Mouse (Mus musculus) liver, embryonic 14.5 days (tissue): ENCODE measurements at regions not wholly inside any gene's neighbourhood (a gene's known extent, or its start where the extent isn't known, plus 50 kb on each side); places are given as distances from the start of the nearest gene placed in this dataset.

ENCODE experiments used
- ATAC-seq: fragments of 200-750 bp; cut with Nextera tagmentation; 2 replicates; pipeline ENCODE4 v1.8.0; 2017; ENCODE audit warnings: moderate number of reproducible peaks, mild to moderate bottlenecking, moderate library complexity; ENCODE audit not compliant: insufficient read depth
- DNase-seq, 3 experiments: peaks; one replicate each; pipeline ENCODE4 v3.0.0-alpha.2; 2012 to 2013; ENCODE audit warnings: low read depth in 3 of 3, low spot score in 3 of 3
- H3K27ac ChIP-seq: fragments of 300-500 bp; sonication (generic); 2 replicates; pipeline ENCODE4 v1.5.1; 2014; ENCODE audit warnings: moderate library complexity, mild to moderate bottlenecking, control low read depth, inconsistent platforms
- H3K27me3 ChIP-seq: fragments of 300-500 bp; sonication (generic); 2 replicates; pipeline ENCODE4 v1.6.1; 2014; ENCODE audit warnings: mild to moderate bottlenecking, low read length, moderate library complexity; ENCODE audit not compliant: control insufficient read depth, insufficient read depth
- H3K36me3 ChIP-seq: fragments of 300-500 bp; sonication (generic); replicated peaks from 2 replicates; pipeline ENCODE4 v1.6.1; 2014; ENCODE audit warnings: low read depth; ENCODE audit not compliant: control insufficient read depth, insufficient read depth
- H3K4me1 ChIP-seq, 2 experiments: fragments of 200-500 bp in 1 of 2; fragments of 300-500 bp in 1 of 2; sonication (generic) in 1 of 2; replicated peaks; 2 replicates each; pipeline ENCODE4 v1.6.1; 2012 to 2014; ENCODE audit warnings: antibody characterized with exemption in 1 of 2, inconsistent platforms in 1 of 2, low read length in 1 of 2; ENCODE audit not compliant: control insufficient read depth in 2 of 2, insufficient read depth in 2 of 2
- H3K4me2 ChIP-seq: fragments of 300-500 bp; sonication (generic); 2 replicates; pipeline ENCODE4 v1.6.1; 2014; ENCODE audit warnings: low read depth, mild to moderate bottlenecking, control low read depth, moderate library complexity
- H3K4me3 ChIP-seq, 2 experiments: fragments of 200-500 bp in 1 of 2; fragments of 300-500 bp in 1 of 2; sonication (generic) in 1 of 2; 2 replicates each; pipeline ENCODE4 v1.5.1; 2012 to 2014; ENCODE audit warnings: low read depth in 2 of 2, low read length in 2 of 2, mild to moderate bottlenecking in 2 of 2, control low read depth in 1 of 2, inconsistent platforms in 1 of 2, moderate library complexity in 1 of 2; ENCODE audit not compliant: insufficient read depth in 1 of 2
- H3K9ac ChIP-seq: fragments of 300-500 bp; sonication (generic); replicated peaks from 2 replicates; pipeline ENCODE4 v1.6.1; 2014; ENCODE audit warnings: mild to moderate bottlenecking, control low read depth, moderate library complexity
- H3K9me3 ChIP-seq: fragments of 300-500 bp; sonication (generic); 2 replicates; pipeline ENCODE4 v1.6.1; 2016; ENCODE audit warnings: low read length, mixed read lengths; ENCODE audit not compliant: control insufficient read depth
- CTCF ChIP-seq: IDR thresholded peaks from 2 replicates; pipeline ENCODE4 v1.5.1; 2016; ENCODE audit warnings: antibody characterized with exemption, low read depth, control low read depth
- EP300 ChIP-seq: IDR thresholded peaks from 2 replicates; pipeline ENCODE4 v1.6.1; 2016; ENCODE audit warnings: antibody characterized with exemption, low read depth
- WGBS: fragments of 180-500 bp; shearing (Covaris S2); extraction: QIAGEN DNeasy Blood & Tissue Kit; methylation state at CpG from one replicate; pipeline ENCODE4 v1.1.7; 2014; ENCODE audit not compliant: insufficient replicate concordance; 5-methylcytosine and 5-hydroxymethylcytosine counted together

- no peaks in the 10 kb centered on the region for H3K4me1 ChIP-seq
- no peaks in the 10 kb centered on the region for H3K27me3 ChIP-seq
- ATAC-seq (no peak), DNase-seq (no peak)
- no peak overlapping the region for H3K27ac ChIP-seq
- TF ChIP-seq CTCF, result no peak
- no peak for TF ChIP-seq EP300
- no peaks in the 10 kb centered on the region for H3K36me3 ChIP-seq
- WGBS, result 10% methylated on average over 1 of the region's 1 CpGs
- H3K9me3 ChIP-seq, result no peaks in the 10 kb centered on the region
- no peak overlapping the region for H3K4me2 ChIP-seq
- no peak overlapping the region for H3K4me3 ChIP-seq
- H3K9ac ChIP-seq, result no peak overlapping the region
Measured at GRCm38 (mm10) chr5:46073744-46074143, 216.3 kb upstream of the Lcorl start.

- no peak overlapping the region for H3K4me2 ChIP-seq
- TF ChIP-seq EP300, result no peak
- TF ChIP-seq CTCF, result no peak
- no peak for ATAC-seq
- H3K4me3 ChIP-seq, result no peak overlapping the region
- H3K27me3 ChIP-seq, result no peaks in the 10 kb centered on the region
- no peak overlapping the region for H3K27ac ChIP-seq
- DNase-seq, result no peak
- H3K9me3 ChIP-seq, result no peaks in the 10 kb centered on the region
- H3K9ac ChIP-seq, result no peak overlapping the region
- no peaks in the 10 kb centered on the region for H3K36me3 ChIP-seq
- 21% methylated on average over 4 of the region's 4 CpGs for WGBS
- H3K4me1 ChIP-seq, result no peaks in the 10 kb centered on the region
Measured at GRCm38 (mm10) chr5:46073136-46073535, 215.7 kb upstream of the Lcorl start.

DNA sequence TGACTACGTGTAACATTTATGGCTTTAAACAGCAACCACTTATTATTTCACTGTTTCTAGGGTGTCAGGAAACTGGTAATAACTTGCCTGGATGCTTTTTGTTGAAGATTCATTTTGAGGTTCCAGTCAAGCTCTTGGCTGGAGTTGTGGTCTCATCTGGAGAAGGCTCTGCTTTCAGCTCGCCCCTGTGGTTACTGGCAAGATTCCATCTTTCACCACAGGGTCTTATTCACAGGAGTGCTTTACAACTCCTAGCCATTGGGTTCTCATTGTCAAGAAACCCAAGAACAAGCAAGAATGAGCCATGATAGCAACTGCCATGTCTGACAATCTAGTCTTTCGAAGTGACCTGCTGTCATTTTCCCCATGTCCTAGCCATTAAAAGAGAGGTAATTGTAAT is 202.5 kb upstream of the Lcorl start:
- H3K27me3 ChIP-seq, result no peaks in the 10 kb centered on the region
- H3K4me1 ChIP-seq, result no peaks in the 10 kb centered on the region
- TF ChIP-seq CTCF, result no peak
- TF ChIP-seq EP300, result no peak
- H3K9me3 ChIP-seq, result no peaks in the 10 kb centered on the region
- WGBS, result 42% methylated on average over 3 of the region's 3 CpGs
- H3K4me2 ChIP-seq, result no peak overlapping the region
- no peak overlapping the region for H3K27ac ChIP-seq
- H3K4me3 ChIP-seq, result no peak overlapping the region
- ATAC-seq (no peak), DNase-seq (no peak)
- H3K9ac ChIP-seq, result no peak overlapping the region
- no peaks in the 10 kb centered on the region for H3K36me3 ChIP-seq

GRCm38 (mm10) chr5:46054850-46055249 is 197.4 kb upstream of the Lcorl start:
- no peak overlapping the region for H3K4me3 ChIP-seq
- H3K9ac ChIP-seq, result no peak overlapping the region
- DNase-seq (no peak), ATAC-seq (no peak)
- H3K36me3 ChIP-seq, result no peaks in the 10 kb centered on the region
- no peaks in the 10 kb centered on the region for H3K9me3 ChIP-seq
- H3K4me2 ChIP-seq, result no peak overlapping the region
- no peak overlapping the region for H3K27ac ChIP-seq
- H3K4me1 ChIP-seq, result no peaks in the 10 kb centered on the region
- no peaks in the 10 kb centered on the region for H3K27me3 ChIP-seq
- WGBS, result 68% methylated on average over 2 of the region's 2 CpGs
- TF ChIP-seq CTCF, result no peak
- TF ChIP-seq EP300, result no peak

DNA sequence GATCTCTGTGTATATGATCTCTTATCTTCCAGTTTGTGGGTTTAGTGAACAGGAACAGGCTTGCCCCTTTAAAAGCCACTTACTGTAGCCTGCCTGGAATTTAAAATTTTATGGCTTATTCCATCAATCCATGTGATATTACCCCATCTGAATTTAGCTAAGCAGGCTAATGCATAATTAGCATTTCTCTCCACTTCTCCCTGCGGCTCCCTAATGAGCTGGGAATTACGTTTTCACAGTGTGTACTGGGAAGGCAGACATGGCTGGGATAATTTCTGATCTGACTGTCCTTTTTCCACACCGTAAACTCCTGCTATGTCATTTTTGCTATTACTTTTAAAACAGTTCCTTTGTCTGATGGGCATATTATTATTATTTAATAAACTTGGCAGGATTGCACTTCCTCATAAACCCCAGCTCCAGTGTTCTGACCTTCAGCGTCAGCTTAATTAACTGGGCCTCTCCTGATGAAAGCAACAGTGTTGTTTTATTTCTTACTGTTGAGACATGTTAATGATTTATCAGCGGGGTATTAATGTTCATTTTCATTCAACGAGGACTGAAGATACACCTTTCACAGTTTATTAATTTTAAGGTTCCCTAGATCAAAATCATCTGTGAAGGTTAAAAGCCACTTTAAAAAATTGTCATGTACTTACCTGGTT is 185.4 kb upstream of the Lcorl start:
- Histone ChIP-seq H3K36me3 (no peaks in the 10 kb centered on the region), H3K4me1 (no peaks in the 10 kb centered on the region), H3K4me2 (no peak overlapping the region), H3K27me3 (no peaks in the 10 kb centered on the region), H3K9me3 (no peaks in the 10 kb centered on the region), H3K9ac (no peak overlapping the region), H3K27ac (no peak overlapping the region), H3K4me3 (no peak overlapping the region)
- WGBS, result 63% methylated on average over 6 of the region's 6 CpGs
- ATAC-seq (no peak), DNase-seq (no peak)
- TF ChIP-seq CTCF (no peak), EP300 (no peak)
